Mouse (Mus musculus) ES-Bruce4 (cell line): ENCODE measurements at regions not wholly inside any gene's neighbourhood (a gene's known extent, or its start where the extent isn't known, plus 50 kb on each side); places are given as distances from the start of the nearest gene placed in this dataset.

Experiments
- CTCF ChIP-seq: IDR thresholded peaks from one replicate; pipeline ENCODE4 v1.8.1; 2011; ENCODE audit warnings: low read depth, low read length
- EP300 ChIP-seq: IDR thresholded peaks from 2 replicates; pipeline ENCODE4 v1.6.1; 2011; ENCODE audit warnings: low read depth, low read length; ENCODE audit not compliant: insufficient read depth
- POLR2A ChIP-seq: IDR thresholded peaks from one replicate; pipeline ENCODE4 v1.8.1; 2011; ENCODE audit warnings: low read length; ENCODE audit not compliant: insufficient read depth

DNA sequence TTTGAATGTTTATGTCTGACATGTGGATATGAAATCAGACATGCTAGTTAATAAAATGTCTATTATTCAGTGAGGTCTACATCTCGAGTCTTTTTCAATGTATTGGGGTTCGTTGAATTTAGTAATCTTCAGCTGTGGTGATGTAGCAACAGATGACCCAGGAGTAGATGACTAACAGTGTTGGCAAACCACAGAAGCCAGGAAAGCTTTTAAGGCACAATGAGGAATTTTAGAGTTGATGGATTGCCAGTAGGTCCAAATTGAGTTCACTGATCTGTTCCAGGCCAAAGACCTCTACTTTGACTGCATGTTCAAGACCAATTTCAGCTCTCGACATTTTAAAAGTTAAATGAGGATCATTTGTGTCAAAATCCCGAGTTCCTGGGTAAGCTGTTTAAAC, 92.8 kb upstream of the Speer4f2 start:
- TF ChIP-seq POLR2A (no peak), CTCF (no peak), EP300 (no peak)
